Mouse (Mus musculus) lung, postnatal 10 days (tissue): ENCODE data around the gene Agap3.

ENCODE experiments used
- DNase-seq: peaks from one replicate; pipeline ENCODE4 v3.0.0; 2021

The Agap3 gene

GRCm38 (mm10) chr5:24433993-24434392, 18.0 kb upstream of the Agap3 start:
- no peak for DNase-seq

DNA sequence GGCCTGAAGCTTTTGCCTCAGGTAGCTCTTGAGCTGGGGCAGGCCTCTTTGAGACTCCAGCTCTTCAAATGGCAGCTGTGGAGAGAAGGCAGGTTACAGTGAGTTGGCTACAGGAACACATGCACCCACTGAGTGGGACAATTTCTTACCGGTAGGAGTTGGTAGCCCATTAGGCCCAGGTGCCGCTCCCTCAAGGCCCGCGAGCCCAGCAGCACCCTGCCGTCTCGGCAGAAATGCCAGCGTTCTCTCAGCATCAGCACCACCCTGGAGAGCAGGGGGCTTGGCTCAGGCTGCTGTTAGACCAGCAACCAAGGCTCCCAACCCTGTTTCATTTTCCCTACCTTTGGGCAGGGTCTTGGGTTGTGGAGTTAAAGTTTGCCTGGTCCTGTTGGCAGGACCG, 10.8 kb upstream of the Agap3 start:
- DNase-seq, result no peak

GRCm38 (mm10) chr5:24442029-24442428, 9.9 kb upstream of the Agap3 start:
- no peak for DNase-seq

- no peak for DNase-seq
These were observed 8.8 kb upstream of the Agap3 start for GRCm38 (mm10) chr5:24443204-24443603.

GRCm38 (mm10) chr5:24443927-24444326, 8.1 kb upstream of the Agap3 start:
- DNase-seq, result no peak

DNA sequence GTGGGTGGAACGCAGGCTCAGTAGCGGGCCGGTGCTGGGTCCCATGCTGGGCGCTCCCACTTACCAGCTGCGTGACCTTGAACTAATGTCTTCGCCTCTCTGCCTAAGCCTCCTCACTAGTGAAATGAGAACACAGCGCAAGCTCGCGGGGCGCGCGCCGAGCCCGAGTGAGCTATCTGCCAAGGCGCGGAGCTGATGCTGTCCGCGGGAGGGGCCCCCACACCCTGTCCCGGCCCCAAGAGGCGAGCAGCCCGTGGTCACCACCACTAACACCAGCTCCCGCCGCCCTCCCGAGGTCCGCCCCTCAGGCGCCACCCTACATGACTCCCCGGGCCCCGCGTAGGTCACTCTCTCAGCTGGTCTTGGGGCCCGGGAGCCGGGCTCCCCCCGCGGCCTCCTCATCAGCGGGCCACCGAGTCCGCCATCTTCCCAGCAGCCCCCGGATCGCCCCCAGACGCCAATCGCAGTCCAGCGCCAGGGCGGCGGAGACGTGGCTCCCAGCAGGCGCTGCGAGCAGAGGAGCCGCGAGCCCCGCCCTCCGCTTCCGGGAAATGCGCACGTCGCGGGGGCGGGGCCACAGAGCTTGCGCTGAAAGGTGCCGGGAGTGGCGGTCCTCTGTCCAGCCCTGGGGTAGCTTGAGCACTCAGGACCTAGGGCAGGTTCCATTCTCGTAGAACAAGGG, 7.1 kb upstream of the Agap3 start, which contains the start of gene Fastk:
Gene Fastk, minus strand, starts transcription at position 542 of the 682 bp plus-strand sequence.
- peak; percentile 95 for DNase-seq

DNA sequence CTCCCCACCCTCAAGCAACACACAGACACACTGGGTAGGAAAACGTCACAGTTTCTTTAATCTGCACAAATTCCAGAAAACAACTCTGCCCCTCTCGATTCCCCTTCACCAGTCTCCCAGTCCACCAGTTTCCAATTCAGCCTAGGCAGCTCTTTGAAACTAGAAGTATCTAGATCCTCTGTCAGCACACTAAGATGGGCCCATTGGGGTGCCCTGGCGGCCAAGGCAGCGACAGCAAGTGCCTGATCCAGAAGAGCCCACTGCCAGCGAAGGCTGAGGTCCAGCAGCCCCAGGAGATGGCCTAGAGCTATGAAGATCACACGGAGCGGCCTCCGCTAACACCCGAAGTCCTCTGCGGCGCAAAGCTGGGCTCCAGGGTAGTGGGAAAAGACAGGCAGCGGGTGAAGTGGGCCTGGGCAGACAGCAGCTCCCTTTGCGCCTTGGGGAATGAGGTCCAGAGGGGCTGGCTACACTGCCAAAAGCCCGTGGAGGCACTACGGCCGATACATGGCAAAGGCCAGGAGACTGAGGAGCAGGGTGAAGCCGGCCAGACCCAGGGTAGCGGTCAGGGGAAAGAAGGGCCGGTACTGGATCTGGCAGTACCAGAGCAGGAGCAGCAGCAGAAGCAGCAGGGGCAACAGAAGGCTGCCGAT, 6.4 kb upstream of the Agap3 start:
- peak; percentile 16 for DNase-seq

- DNase-seq, result no peak
These were observed 5.3 kb upstream of the Agap3 start for GRCm38 (mm10) chr5:24446630-24447029.

- DNase-seq, result peak; percentile 88
These were observed 4.2 kb upstream of the Agap3 start, which contains the start of gene Tmub1 for GRCm38 (mm10) chr5:24447624-24448298. TSS of gene Tmub1 (minus strand) at chr5:24447854.

DNA sequence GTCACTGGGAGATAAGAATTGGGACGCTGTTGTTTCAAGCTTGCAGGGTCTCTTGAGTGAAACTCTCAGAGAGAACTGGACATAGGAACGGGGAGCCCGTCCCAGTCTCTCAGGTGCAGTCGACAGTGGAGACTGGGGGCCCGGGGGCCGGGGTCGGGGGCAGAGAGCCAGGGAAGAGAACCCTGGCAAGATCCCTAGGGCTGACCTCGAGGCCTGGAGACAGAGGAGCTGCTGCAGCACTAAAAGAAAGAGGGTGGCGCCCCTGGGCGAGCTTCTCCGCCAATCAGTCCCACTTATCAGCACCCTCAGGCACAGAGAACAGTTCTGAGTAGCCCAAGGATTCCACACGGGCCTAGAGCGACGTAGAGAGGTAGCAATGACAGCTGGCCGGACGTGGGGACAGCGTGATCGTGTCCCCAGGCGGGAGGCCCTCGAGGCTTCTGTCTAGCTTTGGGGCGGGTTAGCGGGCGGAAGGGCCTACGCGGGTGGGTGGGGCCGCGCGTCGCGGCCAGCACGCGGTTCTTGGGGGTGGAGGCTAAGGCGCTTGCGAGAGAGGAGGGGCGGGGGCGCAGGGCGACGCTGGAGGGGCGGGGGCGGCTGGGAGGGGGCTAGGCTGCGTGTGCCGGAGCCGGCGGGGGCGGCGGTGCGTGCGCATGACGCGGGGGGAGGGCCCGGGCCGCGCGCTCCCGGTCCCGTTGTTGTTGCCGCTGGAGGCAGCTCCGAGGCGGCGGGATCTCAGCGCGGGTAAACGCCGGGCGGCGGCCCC, 530 bp upstream of the Agap3 start:
- peak; percentile 92 for DNase-seq

GRCm38 (mm10) chr5:24452691-24453233, 785 bp downstream of the Agap3 start:
- peak; percentile 39 for DNase-seq

DNA sequence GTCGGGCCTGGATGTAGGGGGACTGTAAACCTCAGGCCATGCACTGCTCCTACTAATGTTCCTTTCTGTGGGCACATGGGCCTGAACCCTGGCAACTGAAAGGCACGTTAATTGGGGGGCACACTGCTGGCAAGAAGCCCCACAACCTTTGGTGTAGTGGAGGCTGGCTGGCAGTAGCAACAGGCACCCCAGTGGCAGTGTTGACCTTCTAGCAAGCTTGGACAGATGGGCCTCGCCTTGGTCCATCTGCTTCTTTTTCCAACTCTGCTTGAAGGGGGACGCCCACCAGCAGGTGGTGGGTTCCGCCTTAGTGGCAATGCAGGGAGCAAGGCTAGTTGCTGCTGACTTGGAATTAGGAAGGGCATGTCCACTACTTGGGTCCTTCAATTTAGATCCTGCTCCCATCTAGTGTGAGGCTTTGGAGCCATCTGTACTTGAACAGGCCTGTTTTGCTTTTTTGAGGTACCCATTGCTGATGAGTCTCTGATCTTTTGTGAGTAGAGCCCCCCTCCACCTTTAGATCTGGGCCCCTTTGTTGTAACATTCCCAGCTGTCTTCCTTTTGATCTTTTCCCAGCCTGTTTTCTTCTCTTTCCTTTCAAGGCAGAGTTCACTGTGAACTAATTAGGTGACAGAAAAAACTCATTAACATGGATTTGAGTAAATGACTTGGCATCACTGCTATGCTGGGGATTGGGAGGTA, 1.5 kb downstream of the Agap3 start:
- no peak for DNase-seq

- no peak for DNase-seq
These were observed 2.0 kb downstream of the Agap3 start for GRCm38 (mm10) chr5:24453985-24454303.

DNA sequence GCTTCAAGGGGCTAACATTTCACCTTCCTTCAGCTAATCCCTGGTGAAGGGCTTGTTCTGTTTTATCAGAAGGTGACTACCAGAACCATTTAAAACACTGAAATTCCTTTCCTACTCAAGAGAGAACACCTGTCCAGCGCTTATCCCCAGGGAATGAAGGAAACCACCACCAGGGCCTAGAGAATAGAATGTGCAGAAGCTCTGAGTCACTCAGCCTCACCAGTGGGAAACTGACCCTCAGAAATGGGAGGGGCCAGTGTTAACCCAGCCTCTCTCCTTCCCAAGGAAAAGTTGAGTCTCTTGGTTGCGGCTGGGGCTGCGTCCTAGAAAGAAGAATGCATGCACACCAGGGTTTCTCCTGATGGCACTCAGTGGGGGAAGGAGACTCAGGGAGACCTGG, 3.1 kb downstream of the Agap3 start:
- DNase-seq, result peak; percentile 19

DNA sequence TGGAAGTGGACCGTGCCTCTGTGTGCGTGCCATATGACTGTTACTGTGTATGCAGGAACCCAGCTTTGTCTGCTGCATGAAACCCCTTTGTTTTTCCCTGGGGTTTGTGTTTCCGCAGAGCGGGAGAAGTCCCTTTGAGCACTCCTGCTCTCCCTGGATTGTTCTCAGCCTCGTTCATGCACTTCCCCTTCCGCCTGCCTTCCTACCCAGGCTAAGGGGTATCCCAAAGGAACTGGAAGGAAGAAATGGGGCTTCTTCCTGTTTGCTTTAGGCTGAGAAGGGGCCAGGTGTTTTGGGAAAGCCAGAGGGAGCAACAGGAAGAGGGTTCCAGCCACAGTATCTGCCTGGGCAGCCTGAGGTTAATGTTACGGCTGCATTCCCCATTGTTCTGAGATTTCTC, 3.6 kb downstream of the Agap3 start:
- no peak for DNase-seq

GRCm38 (mm10) chr5:24466762-24467161, 14.8 kb downstream of the Agap3 start:
- DNase-seq, result no peak

DNA sequence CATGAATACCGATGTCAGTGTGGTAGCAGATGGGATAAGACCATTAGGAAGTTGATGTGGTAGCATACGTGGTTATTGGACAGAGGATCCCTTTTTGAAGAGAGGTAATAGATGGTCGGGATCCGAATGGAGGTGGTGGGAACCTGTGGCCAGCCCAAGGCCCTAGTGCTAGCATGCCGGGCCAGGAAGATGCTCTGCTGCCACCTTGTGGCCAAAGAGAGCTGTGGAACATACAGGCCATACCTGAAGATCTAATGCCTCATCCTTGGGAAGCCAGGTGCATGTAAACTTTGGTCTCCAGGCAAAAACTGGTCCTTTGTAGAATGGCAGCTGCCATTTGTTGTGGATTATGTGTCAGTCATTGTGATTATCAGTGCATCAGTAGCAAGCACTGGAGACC, 18.6 kb downstream of the Agap3 start:
- DNase-seq, result peak; percentile 83

GRCm38 (mm10) chr5:24472884-24473619, 21.1 kb downstream of the Agap3 start:
- DNase-seq, result peak; percentile 33

- peak; percentile 72 for DNase-seq
These were observed 22.2 kb downstream of the Agap3 start for GRCm38 (mm10) chr5:24474025-24474722.

DNA sequence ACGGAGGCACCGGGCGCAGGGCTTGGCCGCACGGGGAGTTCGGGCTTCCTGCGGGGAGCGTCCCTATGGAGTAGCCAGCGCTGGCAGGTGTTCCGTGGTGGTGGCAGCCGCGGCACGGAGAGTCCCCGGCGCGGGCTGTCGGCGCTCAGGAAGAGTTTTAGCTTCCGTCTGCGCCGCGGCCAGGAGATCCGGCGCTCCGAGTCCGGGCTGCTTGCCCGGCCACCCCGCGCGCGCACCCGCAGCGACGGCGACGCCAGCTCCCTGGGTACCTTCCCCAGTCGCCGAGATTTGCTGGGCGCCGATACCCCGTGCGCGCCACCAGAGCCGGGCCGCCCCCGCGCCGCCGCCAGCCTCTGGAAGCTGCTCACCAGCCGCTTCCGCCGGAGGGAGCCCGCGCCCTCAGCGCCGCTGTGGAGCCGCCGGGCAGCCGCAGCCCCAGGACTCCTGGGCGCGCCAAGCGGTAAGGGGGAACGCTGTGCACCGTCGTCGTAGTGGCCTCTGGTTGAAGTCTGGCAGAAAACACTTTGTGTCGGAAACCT, 22.8 kb downstream of the Agap3 start:
- peak; percentile 66 for DNase-seq
